Mouse (Mus musculus) liver, embryonic 14.5 days (tissue): ENCODE results near the gene Srpk1.

Source experiments
- CTCF ChIP-seq: IDR thresholded peaks from 2 replicates; pipeline ENCODE4 v1.5.1; 2016; ENCODE audit warnings: antibody characterized with exemption, low read depth, control low read depth
- EP300 ChIP-seq: IDR thresholded peaks from 2 replicates; pipeline ENCODE4 v1.6.1; 2016; ENCODE audit warnings: antibody characterized with exemption, low read depth

DNA sequence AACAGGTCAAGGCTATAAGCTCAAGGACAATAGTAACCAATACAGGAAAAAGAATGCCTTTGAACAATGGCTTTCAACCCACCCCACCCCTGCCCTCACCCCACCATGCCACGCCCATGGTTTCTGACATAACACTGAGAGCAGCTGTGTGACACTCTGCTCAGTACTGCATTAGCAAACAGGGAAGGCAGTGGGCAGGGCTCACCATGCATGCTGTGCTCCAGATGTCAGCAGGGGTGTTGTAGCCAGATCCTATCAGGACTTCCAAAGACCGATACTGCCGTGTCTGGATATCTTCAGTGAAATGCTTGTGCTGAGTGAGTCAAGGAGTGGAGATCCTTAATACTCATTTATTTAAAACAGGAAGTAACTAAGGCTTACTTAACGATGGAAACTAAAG, 28.5 kb downstream of the Srpk1 start:
- no peak for TF ChIP-seq EP300
- TF ChIP-seq CTCF, result no peak
